Mouse (Mus musculus) ES-E14 (cell line): ENCODE data around the gene Lrrc3b. TPM values are rescaled to one million over a fixed set of nuclear protein-coding genes. Genes with fewer than 3 reads are reported as not detected.

Experiments
- DNase-seq: peaks from one replicate; pipeline ENCODE4 v3.0.0-alpha.2; 2013; ENCODE audit warnings: low read depth, low spot score
- H3K27ac ChIP-seq: 2 replicates; pipeline ENCODE4 v1.5.1; 2012; ENCODE audit warnings: low read depth, mild to moderate bottlenecking, low read length, moderate library complexity, mixed read lengths; ENCODE audit not compliant: poor library complexity, insufficient read depth, severe bottlenecking
- H3K36me3 ChIP-seq: 2 replicates; pipeline ENCODE4 v1.6.1; 2012; ENCODE audit warnings: mild to moderate bottlenecking, low read length, moderate library complexity, mixed read lengths; ENCODE audit not compliant: control insufficient read depth, poor library complexity, insufficient read depth, severe bottlenecking
- H3K4me1 ChIP-seq, 2 experiments: fragments of 150-350 bp in 1 of 2; sonication (generic) in 1 of 2; 2 replicates each; pipeline ENCODE4 v1.6.1; 2012; ENCODE audit warnings: low read length in 2 of 2, mild to moderate bottlenecking in 1 of 2, mixed read lengths in 1 of 2; ENCODE audit not compliant: control insufficient read depth in 2 of 2, insufficient read depth in 2 of 2, poor library complexity in 1 of 2
- H3K4me3 ChIP-seq, 2 experiments: fragments of 150-350 bp in 1 of 2; sonication (generic) in 1 of 2; 2 replicates each; pipeline ENCODE4 v1.5.1; 2012; ENCODE audit warnings: low read length in 2 of 2, low read depth in 1 of 2, mild to moderate bottlenecking in 1 of 2, mixed read lengths in 1 of 2; ENCODE audit not compliant: insufficient read depth in 1 of 2, poor library complexity in 1 of 2, severe bottlenecking in 1 of 2
- H3K9ac ChIP-seq: 2 replicates; pipeline ENCODE4 v1.6.1; 2012; ENCODE audit warnings: low read depth, mild to moderate bottlenecking, low read length, mixed read lengths; ENCODE audit not compliant: poor library complexity, insufficient read depth, severe bottlenecking
- H3K9me3 ChIP-seq: fragments of 150-350 bp; sonication (generic); 2 replicates; pipeline ENCODE4 v1.6.1; 2012; ENCODE audit warnings: low read depth, mild to moderate bottlenecking, low read length; ENCODE audit not compliant: control insufficient read depth, insufficient read depth
- CHD2 ChIP-seq: IDR thresholded peaks from 2 replicates; pipeline ENCODE4 v1.6.1; 2014; ENCODE audit warnings: mild to moderate bottlenecking, low read depth, low read length, inconsistent platforms
- HCFC1 ChIP-seq: IDR thresholded peaks from 2 replicates; pipeline ENCODE4 v1.6.1; 2012; ENCODE audit warnings: low read length, inconsistent platforms, borderline replicate concordance; ENCODE audit not compliant: insufficient read depth
- MAFK ChIP-seq: IDR thresholded peaks from 2 replicates; pipeline ENCODE4 v1.6.1; 2014; ENCODE audit warnings: mild to moderate bottlenecking, low read depth, low read length, inconsistent platforms; ENCODE audit not compliant: insufficient read depth
- ZC3H11A ChIP-seq: IDR thresholded peaks from 2 replicates; pipeline ENCODE4 v1.6.1; 2012; ENCODE audit warnings: low read depth, mild to moderate bottlenecking, inconsistent platforms, low read length, borderline replicate concordance
- ZNF384 ChIP-seq: IDR thresholded peaks from 2 replicates; pipeline ENCODE4 v1.6.1; 2012; ENCODE audit warnings: low read depth, low read length, inconsistent platforms
- in situ Hi-C, 2 experiments: fragments of 600-800 bp; cut with MboI; formaldehyde crosslinking; loops; one replicate each; pipeline ENCODE4 v1.15.1; 2025; ENCODE audit warnings: low sequenced_read_pairs in 2 of 2, inconsistent platforms in 1 of 2; ENCODE audit not compliant: unreplicated experiment in 2 of 2
- total RNA-seq: library from RNA; depleted of rRNA; stranded (reverse); fragments of 300-350 nt; gene quantifications from 2 replicates; pipeline ENCODE4 v1.2.3, GENCODE M21; 2012; rRNA removed

Lrrc3b gene
- 0.48 and 0.80 TPM in 2 replicates for total RNA-seq

DNA sequence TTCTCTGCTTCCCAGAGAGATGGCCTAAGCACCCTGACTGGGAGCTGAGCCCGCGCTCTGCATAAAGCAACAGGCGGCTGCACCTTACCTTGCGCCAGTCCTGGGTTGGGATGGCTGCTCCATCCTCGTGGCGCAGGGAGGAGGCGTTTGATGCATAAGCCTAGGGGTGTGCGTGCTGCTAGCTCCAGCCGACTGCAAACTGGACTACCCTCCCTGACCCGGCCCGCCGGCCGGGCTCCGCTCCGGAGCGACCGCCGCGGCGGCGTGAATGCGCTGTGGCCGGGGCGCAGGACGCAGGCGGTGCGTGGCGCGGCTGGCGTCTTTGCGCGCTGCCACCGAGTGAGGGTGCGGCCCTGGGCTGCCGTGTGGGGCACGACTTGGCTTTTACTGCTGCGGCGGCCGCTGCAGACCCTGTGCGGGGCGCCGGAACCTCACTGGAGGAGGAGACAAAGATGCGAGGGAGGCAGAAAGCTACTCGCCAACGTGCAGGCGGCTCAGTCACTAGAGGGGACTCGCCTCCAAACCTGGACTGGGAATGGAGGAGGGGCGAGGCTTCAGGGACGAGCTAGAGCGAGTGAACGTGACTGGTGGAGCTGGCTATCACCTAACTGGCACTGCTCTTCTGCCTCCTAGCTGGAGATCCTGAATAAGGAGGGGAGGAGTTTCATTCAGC is at the start of gene Lrrc3b:
Gene Lrrc3b, minus strand, starts transcription at position 503 of the 673 bp plus-strand sequence.
- no peak for TF ChIP-seq HCFC1
- TF ChIP-seq ZNF384, result no peak
- no peak for TF ChIP-seq ZC3H11A
- TF ChIP-seq MAFK, result no peak
- TF ChIP-seq CHD2, result no peak
- Histone ChIP-seq H3K4me3 (peak within 1 kb of the TSS; percentile 61 to 73), H3K4me1 (no peaks in the 10 kb centered on the region), H3K27ac (no peak within 1 kb of the TSS), H3K9me3 (no peaks in the 10 kb centered on the region), H3K9ac (peak within 1 kb of the TSS; percentile 59), H3K36me3 (no peaks in the 10 kb centered on the region)
- in situ Hi-C loops, result no loop called here
- peak; percentile 60 for DNase-seq

DNA sequence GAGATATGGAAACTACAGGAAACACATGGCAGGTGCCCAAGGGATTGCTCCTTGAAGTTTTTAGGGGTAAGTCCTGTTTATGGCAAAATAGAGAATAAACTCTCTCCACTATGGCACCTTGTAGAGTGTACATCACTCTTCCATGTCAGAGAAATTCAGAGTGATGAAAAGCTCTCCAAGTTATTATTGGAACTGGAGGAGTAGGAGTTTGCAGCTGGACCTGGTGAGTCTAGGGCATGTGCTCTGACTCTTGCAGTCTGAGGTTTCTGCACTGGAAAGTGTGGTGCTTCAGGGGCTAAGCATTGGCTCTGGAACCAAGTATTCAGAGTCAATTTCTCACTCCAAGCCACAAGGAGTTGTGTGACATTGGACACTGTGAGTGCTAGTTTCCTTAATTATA is 38.9 kb upstream of the Lrrc3b start:
- Histone ChIP-seq H3K9ac (no peak overlapping the region), H3K27ac (no peak overlapping the region), H3K9me3 (no peaks in the 10 kb centered on the region), H3K4me3 (no peak overlapping the region), H3K4me1 (no peaks in the 10 kb centered on the region), H3K36me3 (no peaks in the 10 kb centered on the region)
- TF ChIP-seq CHD2 (no peak), MAFK (no peak), ZNF384 (no peak), ZC3H11A (no peak), HCFC1 (no peak)
- in situ Hi-C loops, result no loop called here
- no peak for DNase-seq

DNA sequence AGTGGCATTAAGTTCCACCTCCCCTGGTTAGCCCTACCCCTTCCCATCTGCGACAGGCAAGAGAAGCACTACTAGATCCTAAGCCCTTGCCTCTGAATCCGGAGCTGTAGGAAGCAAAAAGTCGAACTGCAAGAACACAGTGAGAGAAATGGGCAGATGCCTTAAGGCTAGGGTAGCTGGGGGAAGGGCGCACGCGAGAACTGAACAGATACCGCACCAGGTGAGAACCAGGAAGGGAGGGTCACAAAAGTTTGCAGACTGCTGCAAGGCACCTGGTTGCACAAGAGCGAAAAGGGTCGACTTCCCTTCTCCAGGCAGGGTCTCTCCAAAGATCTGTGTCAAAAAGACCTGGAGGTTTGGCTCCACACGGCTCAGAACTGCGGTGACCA is 697 bp downstream of the Lrrc3b start:
- TF ChIP-seq CHD2 (peak; percentile 75; the same call in 1 of the 2 replicates), HCFC1 (no peak)
- peak; percentile 28 for DNase-seq
- Histone ChIP-seq H3K9ac (peak overlapping the region; percentile 59; the same call in 1 of the 2 replicates), H3K9me3 (no peaks in the 10 kb centered on the region), H3K27ac (no peak overlapping the region), H3K4me3 (peak overlapping the region; percentile 61 to 73), H3K36me3 (no peaks in the 10 kb centered on the region), H3K4me1 (no peaks in the 10 kb centered on the region)
- in situ Hi-C loops, result no loop called here

DNA sequence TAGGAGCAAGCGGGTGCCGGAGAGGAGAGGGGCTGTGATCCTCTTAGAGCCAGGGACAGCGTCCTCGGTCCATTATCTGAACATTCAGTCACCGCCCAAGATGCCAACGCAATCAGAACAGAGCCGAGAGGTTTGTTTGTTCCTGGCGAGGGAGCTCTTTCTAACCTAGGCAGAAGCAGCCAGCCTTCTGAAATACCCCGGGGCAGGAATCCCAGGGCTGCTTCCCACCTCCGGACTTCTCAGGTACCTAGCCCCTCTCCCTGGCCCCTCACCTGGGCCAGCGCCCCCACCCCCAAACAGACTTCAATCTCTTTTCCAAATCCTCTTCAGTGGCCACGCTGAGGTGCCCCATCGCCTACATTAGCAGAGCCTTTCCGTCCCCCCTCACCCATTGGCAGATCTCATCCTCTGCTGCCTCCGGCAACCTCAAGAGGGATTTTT is 1.3 kb downstream of the Lrrc3b start:
- in situ Hi-C loops, result no loop called here
- Histone ChIP-seq H3K9ac (no peak overlapping the region), H3K9me3 (no peaks in the 10 kb centered on the region), H3K27ac (no peak overlapping the region), H3K4me1 (no peaks in the 10 kb centered on the region), H3K36me3 (no peaks in the 10 kb centered on the region), H3K4me3 (peak overlapping the region; percentile 6 to 73; a peak in 2 of 4 replicates)
- DNase-seq, result no peak
- TF ChIP-seq ZNF384 (no peak), HCFC1 (no peak), CHD2 (no peak), ZC3H11A (no peak), MAFK (no peak)

DNA sequence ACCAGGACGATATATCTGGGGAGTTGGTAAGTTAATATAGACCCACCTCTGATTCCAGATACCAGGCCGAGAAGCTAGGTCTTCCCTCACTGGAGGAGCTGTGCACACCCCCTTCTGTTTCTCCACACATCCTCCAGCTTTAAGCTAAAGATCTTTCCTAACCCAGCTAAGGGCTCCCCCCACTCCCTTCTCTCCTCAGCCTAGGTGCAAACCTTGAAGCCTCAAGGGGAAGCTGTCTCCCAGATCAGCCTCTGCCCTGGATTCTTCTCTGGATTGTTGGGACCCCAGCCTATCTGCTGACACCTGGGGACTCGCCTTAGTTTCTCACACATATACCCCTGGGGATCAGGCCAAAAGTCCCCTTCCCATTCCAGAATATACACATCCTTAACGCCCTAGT is 1.7 kb downstream of the Lrrc3b start:
- Histone ChIP-seq H3K9me3 (no peaks in the 10 kb centered on the region), H3K27ac (no peak overlapping the region), H3K36me3 (no peaks in the 10 kb centered on the region), H3K4me3 (no peak overlapping the region), H3K9ac (no peak overlapping the region), H3K4me1 (no peaks in the 10 kb centered on the region)
- in situ Hi-C loops, result no loop called here
- TF ChIP-seq ZNF384, result no peak
- no peak for TF ChIP-seq ZC3H11A
- no peak for TF ChIP-seq HCFC1
- TF ChIP-seq CHD2, result no peak
- no peak for TF ChIP-seq MAFK
- DNase-seq, result no peak
